Mouse (Mus musculus) brain, adult 2 months (tissue): ENCODE data around the gene H2al1g.
"Not testable (repeated sequence)": the region's sequence is repeated elsewhere in the genome, so short reads cannot be mapped to it uniquely, and the experiment has no call there.

Source experiments
- DNase-seq: peaks from one replicate; pipeline ENCODE4 v3.0.0; 2011; ENCODE audit warnings: low read depth, low spot score

H2al1g gene

GRCm38 (mm10) chrX:11317956-11318355 lies at the start of gene H2al1g:
Gene H2al1g, plus strand, starts transcription at chrX:11318256.
- not testable (repeated sequence) for DNase-seq

- peak; percentile 42 for DNase-seq
Observed at GRCm38 (mm10) chrX:11269074-11269473, 49.0 kb upstream of the H2al1g start.

GRCm38 (mm10) chrX:11273190-11273589 lies 44.9 kb upstream of the H2al1g start:
- DNase-seq, result no peak

GRCm38 (mm10) chrX:11277083-11277482 lies 41.0 kb upstream of the H2al1g start:
- DNase-seq, result no peak

GRCm38 (mm10) chrX:11280741-11281140 lies 37.3 kb upstream of the H2al1g start:
- DNase-seq, result no peak

GRCm38 (mm10) chrX:11288306-11288882 lies 29.7 kb upstream of the H2al1g start:
- no peak for DNase-seq

GRCm38 (mm10) chrX:11289244-11289643 lies 28.8 kb upstream of the H2al1g start:
- no peak for DNase-seq

- DNase-seq, result not testable (repeated sequence)
Observed at GRCm38 (mm10) chrX:11298957-11299356, 19.1 kb upstream of the H2al1g start, which contains the start of gene H2al1a. Gene H2al1a, plus strand, starts transcription at chrX:11299257.

- not testable (repeated sequence) for DNase-seq
Observed at GRCm38 (mm10) chrX:11302132-11302531, 15.9 kb upstream of the H2al1g start, which contains the start of gene H2al1b. Gene H2al1b, plus strand, starts transcription at chrX:11302432.

GRCm38 (mm10) chrX:11305355-11305754 lies 12.7 kb upstream of the H2al1g start, which contains the start of gene H2al1c:
Gene H2al1c, plus strand, starts transcription at chrX:11305655.
- DNase-seq, result not testable (repeated sequence)

GRCm38 (mm10) chrX:11308524-11308923 lies 9.5 kb upstream of the H2al1g start, which contains the start of gene H2al1d:
Gene H2al1d, plus strand, starts transcription at chrX:11308824.
- not testable (repeated sequence) for DNase-seq

GRCm38 (mm10) chrX:11311634-11312033 lies 6.4 kb upstream of the H2al1g start, which contains the start of gene H2al1e:
Gene H2al1e, plus strand, starts transcription at chrX:11311934.
- not testable (repeated sequence) for DNase-seq

- DNase-seq, result not testable (repeated sequence)
Observed at GRCm38 (mm10) chrX:11314858-11315257, 3.2 kb upstream of the H2al1g start, which contains the start of gene H2al1f. Gene H2al1f, plus strand, starts transcription at chrX:11315158.

- DNase-seq, result not testable (repeated sequence)
Observed at GRCm38 (mm10) chrX:11321192-11321591, 3.1 kb downstream of the H2al1g start, which contains the start of gene H2al1h. Gene H2al1h, plus strand, starts transcription at chrX:11321492.

- not testable (repeated sequence) for DNase-seq
Observed at GRCm38 (mm10) chrX:11324359-11324758, 6.3 kb downstream of the H2al1g start, which contains the start of gene H2al1i. Gene H2al1i, plus strand, starts transcription at chrX:11324659.

- DNase-seq, result not testable (repeated sequence)
Observed at GRCm38 (mm10) chrX:11327522-11327921, 9.5 kb downstream of the H2al1g start, which contains the start of gene H2al1j. Gene H2al1j, plus strand, starts transcription at chrX:11327822.

- peak; percentile 30 for DNase-seq
Observed at GRCm38 (mm10) chrX:11345762-11346161, 27.7 kb downstream of the H2al1g start.

GRCm38 (mm10) chrX:11346756-11347155 lies 28.7 kb downstream of the H2al1g start:
- peak; percentile 16 for DNase-seq

GRCm38 (mm10) chrX:11360823-11361222 lies 42.8 kb downstream of the H2al1g start:
- DNase-seq, result no peak

GRCm38 (mm10) chrX:11361261-11361660 lies 43.2 kb downstream of the H2al1g start:
- DNase-seq, result no peak

GRCm38 (mm10) chrX:11363890-11364289 lies 45.8 kb downstream of the H2al1g start:
- peak; percentile 71 for DNase-seq

GRCm38 (mm10) chrX:11365151-11365550 lies 47.1 kb downstream of the H2al1g start:
- DNase-seq, result no peak
